Mouse (Mus musculus) myocyte (in vitro differentiated cells): ENCODE measurements around the gene Tceanc2. TPM values are rescaled to one million over a fixed set of nuclear protein-coding genes. Genes with fewer than 3 reads are reported as not detected.

ENCODE experiments used
- H3K27me3 ChIP-seq: one replicate; pipeline ENCODE4 v1.6.1; 2011; ENCODE audit not compliant: control insufficient read depth, insufficient read depth, insufficient read length
- H3K36me3 ChIP-seq: one replicate; pipeline ENCODE4 v1.6.1; 2011; ENCODE audit not compliant: control insufficient read depth, insufficient read depth
- H3K4me2 ChIP-seq: one replicate; pipeline ENCODE4 v1.6.1; 2011; ENCODE audit warnings: low read depth, control low read depth
- H3K4me3 ChIP-seq: one replicate; pipeline ENCODE4 v1.5.1; 2011; ENCODE audit warnings: mild to moderate bottlenecking, control low read depth, moderate library complexity
- H3K79me2 ChIP-seq: one replicate; pipeline ENCODE4 v1.6.1; 2011; ENCODE audit not compliant: control insufficient read depth, insufficient read depth
- H3ac ChIP-seq: one replicate; pipeline ENCODE4 v1.6.1; 2011; ENCODE audit not compliant: control insufficient read depth, insufficient read length
- CEBPB ChIP-seq: IDR thresholded peaks from 2 replicates; pipeline ENCODE4 v1.6.1; 2011; ENCODE audit warnings: mild to moderate bottlenecking, moderate library complexity; ENCODE audit not compliant: poor library complexity, insufficient read depth, severe bottlenecking
- E2F4 ChIP-seq: IDR thresholded peaks from one replicate; pipeline ENCODE4 v1.6.1; 2011; ENCODE audit warnings: mild to moderate bottlenecking, control low read depth, moderate library complexity; ENCODE audit not compliant: insufficient read depth
- MAX ChIP-seq: IDR thresholded peaks from one replicate; pipeline ENCODE4 v1.6.1; 2011; ENCODE audit warnings: low read depth, mild to moderate bottlenecking, control low read depth
- MYOD1 ChIP-seq, 3 experiments: IDR thresholded peaks; one replicate each; pipeline ENCODE4 v1.6.1; 2011; ENCODE audit warnings: control low read depth in 2 of 3, low read depth in 2 of 3, mild to moderate bottlenecking in 2 of 3, moderate library complexity in 1 of 3; ENCODE audit not compliant: insufficient read length in 2 of 3, control insufficient read depth in 1 of 3
- MYOG ChIP-seq, 3 experiments: IDR thresholded peaks; one replicate each; pipeline ENCODE4 v1.6.1; 2011; ENCODE audit warnings: control low read depth in 2 of 3, low read depth in 2 of 3, mild to moderate bottlenecking in 2 of 3; ENCODE audit not compliant: insufficient read length in 2 of 3, control insufficient read depth in 1 of 3, insufficient read depth in 1 of 3
- POLR2A ChIP-seq: IDR thresholded peaks from one replicate; pipeline ENCODE4 v1.6.1; 2011; ENCODE audit warnings: low read depth, mild to moderate bottlenecking, control low read depth, moderate library complexity; ENCODE audit not compliant: insufficient read length
- POLR2AphosphoS2 ChIP-seq: IDR thresholded peaks from one replicate; pipeline ENCODE4 v1.6.1; 2011; ENCODE audit warnings: low read depth, control low read depth; ENCODE audit not compliant: insufficient read length
- REST ChIP-seq: IDR thresholded peaks from one replicate; pipeline ENCODE4 v1.6.1; 2011; ENCODE audit warnings: mild to moderate bottlenecking, control low read depth, moderate library complexity; ENCODE audit not compliant: insufficient read depth, insufficient read length
- SRF ChIP-seq: IDR thresholded peaks from one replicate; pipeline ENCODE4 v1.6.1; 2011; ENCODE audit warnings: low read depth; ENCODE audit not compliant: control insufficient read depth, insufficient read length
- TCF12 ChIP-seq: IDR thresholded peaks from one replicate; pipeline ENCODE4 v1.6.1; 2011; ENCODE audit warnings: mild to moderate bottlenecking, control low read depth; ENCODE audit not compliant: poor library complexity, insufficient read depth, severe bottlenecking
- TCF3 ChIP-seq: IDR thresholded peaks from one replicate; pipeline ENCODE4 v1.6.1; 2011; ENCODE audit warnings: low read depth, control low read depth; ENCODE audit not compliant: insufficient read length
- USF1 ChIP-seq: IDR thresholded peaks from one replicate; pipeline ENCODE4 v1.6.1; 2011; ENCODE audit warnings: low read depth, mild to moderate bottlenecking, control low read depth, moderate library complexity
- polyA plus RNA-seq: library from polyadenylated mRNA; unstranded; fragments of >200 nt; fragmentation: generic; extraction: Trizol; gene quantifications from one replicate; pipeline ENCODE4 v1.2.1, GENCODE M21; 2012; ENCODE audit warnings: missing spikeins

Gene Tceanc2
- polyA plus RNA-seq, 1 experiment = 20.7 TPM

DNA sequence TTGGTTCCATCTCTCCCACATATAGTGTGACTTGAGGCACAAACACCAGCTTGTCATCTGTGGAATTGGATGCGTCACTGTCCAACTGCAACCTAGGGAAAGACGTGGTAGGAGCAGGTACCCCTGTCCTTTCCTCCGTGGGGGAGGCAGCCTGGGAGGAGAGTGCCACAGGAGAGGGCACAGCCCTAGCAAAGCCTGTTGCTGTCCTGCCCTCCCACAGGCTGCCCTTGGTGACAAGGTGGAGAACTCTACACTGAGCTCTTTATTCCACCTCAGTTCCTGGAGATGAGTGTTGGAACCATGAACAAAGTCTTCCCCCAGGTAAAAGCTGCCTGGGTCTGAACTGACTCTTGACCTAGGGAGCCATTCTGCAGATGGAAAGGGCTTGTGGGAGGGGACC is 30.0 kb upstream of the Tceanc2 start, which contains the start of gene Ldlrad1:
Gene Ldlrad1 (plus strand): TSS at position 301 of the 400 bp plus-strand sequence.
- Histone ChIP-seq H3K4me2 (no peak within 1 kb of the TSS), H3K4me3 (no peak within 1 kb of the TSS), H3K27me3 (no peaks in the 10 kb centered on the region), H3K36me3 (peaks cover 8% of the 10 kb centered on the region), H3ac (no peak within 1 kb of the TSS), H3K79me2 (no peaks in the 10 kb centered on the region)
- TF ChIP-seq POLR2AphosphoS2 (no peak), POLR2A (no peak), CEBPB (no peak), MYOD1 (IDR thresholded peaks at IDR 0.05; ENCODE audit: control insufficient read depth in 1 of 3, insufficient read length in 2 of 3, low read depth in 2 of 3) (no peak), REST (no peak), USF1 (no peak), SRF (no peak), E2F4 (no peak), MYOG (IDR thresholded peaks at IDR 0.05; ENCODE audit: control insufficient read depth in 1 of 3, insufficient read depth in 1 of 3, insufficient read length in 2 of 3, low read depth in 2 of 3) (no peak)

DNA sequence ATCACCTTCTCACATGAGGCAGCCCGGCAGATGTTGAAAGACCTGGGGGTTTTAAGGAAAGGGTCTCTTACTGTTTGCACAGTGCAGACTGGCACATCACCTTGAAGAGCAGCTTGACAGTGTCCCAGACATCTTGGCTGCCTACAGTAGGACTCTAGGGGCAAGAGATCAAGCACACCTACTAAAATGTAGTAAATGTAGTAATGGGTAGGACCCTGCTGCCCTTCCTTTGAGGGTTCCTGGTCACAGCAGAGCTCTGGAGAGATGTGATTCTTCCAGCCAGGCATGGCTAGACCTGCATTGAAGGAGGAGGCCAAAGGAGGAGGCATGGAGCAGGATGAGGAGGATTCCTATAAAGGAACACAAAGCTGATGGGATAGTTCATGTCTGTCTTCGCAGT is 28.1 kb upstream of the Tceanc2 start:
- peaks cover 17% of the 10 kb centered on the region for H3K36me3 ChIP-seq
- no peaks in the 10 kb centered on the region for H3K27me3 ChIP-seq
- TF ChIP-seq SRF (no peak), POLR2A (no peak), MAX (no peak), POLR2AphosphoS2 (no peak), USF1 (no peak), E2F4 (no peak), MYOG (IDR thresholded peaks at IDR 0.05; ENCODE audit: control insufficient read depth in 1 of 3, insufficient read depth in 1 of 3, insufficient read length in 2 of 3, low read depth in 2 of 3) (no peak), REST (no peak), CEBPB (no peak), TCF3 (no peak), TCF12 (no peak), MYOD1 (IDR thresholded peaks at IDR 0.05; ENCODE audit: control insufficient read depth in 1 of 3, insufficient read length in 2 of 3, low read depth in 2 of 3) (no peak)
- H3K79me2 ChIP-seq = no peaks in the 10 kb centered on the region
- H3ac ChIP-seq = no peak overlapping the region
- no peak overlapping the region for H3K4me3 ChIP-seq
- no peak overlapping the region for H3K4me2 ChIP-seq

DNA sequence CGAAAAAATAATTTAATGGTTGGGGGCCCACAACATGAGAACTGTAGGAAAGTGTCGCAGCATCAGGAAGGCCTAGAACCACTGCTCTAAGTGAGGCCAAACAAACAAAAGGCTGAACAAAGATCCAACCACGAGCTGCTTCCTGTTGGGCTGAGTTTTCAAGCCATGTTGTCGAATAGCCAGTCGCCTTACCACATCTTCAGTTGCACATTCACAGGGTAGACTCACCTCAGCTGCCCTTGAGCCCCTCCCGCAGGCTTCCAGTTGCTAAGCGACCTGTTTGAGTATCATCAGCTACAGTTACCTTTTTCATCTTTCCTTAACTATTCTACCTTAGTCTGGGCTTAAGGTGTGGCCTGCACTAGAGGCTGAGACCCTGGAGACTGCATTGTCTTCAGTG is 24.1 kb upstream of the Tceanc2 start:
- peaks cover 48% of the 10 kb centered on the region for H3K36me3 ChIP-seq

DNA sequence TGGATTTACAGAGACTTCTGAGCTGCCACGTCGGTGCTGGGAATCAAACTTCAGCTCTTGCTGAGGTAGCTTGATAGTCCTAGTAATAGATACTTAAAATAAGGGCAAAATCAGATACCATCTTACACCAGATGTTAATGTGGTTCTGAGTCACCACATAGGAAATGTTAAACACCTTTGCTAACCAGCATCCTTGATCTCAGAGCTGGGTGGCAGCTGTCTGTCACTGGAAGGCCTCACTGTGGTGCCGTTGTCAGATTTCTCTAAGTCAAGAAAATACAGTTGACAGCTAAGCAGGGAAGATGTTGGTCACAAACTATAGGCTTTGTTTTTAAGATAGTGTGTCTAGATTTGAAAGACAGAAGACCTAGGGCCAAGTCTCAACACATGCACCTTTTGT is 22.9 kb upstream of the Tceanc2 start:
- Histone ChIP-seq H3K36me3 (peaks cover 56% of the 10 kb centered on the region), H3ac (no peak overlapping the region), H3K27me3 (no peaks in the 10 kb centered on the region), H3K4me2 (no peak overlapping the region), H3K4me3 (no peak overlapping the region), H3K79me2 (no peaks in the 10 kb centered on the region)
- TF ChIP-seq TCF3 (no peak), USF1 (no peak), MAX (no peak), REST (no peak), TCF12 (no peak), E2F4 (no peak), SRF (no peak), CEBPB (no peak), MYOG (IDR thresholded peaks at IDR 0.05; ENCODE audit: control insufficient read depth in 1 of 3, insufficient read depth in 1 of 3, insufficient read length in 2 of 3, low read depth in 2 of 3) (no peak), POLR2A (no peak), MYOD1 (IDR thresholded peaks at IDR 0.05; ENCODE audit: control insufficient read depth in 1 of 3, insufficient read length in 2 of 3, low read depth in 2 of 3) (no peak), POLR2AphosphoS2 (no peak)

More for the DNA sequence above, 24.1 kb upstream of the Tceanc2 start:
- Histone ChIP-seq H3K4me2 (no peak overlapping the region), H3K27me3 (no peaks in the 10 kb centered on the region), H3K4me3 (no peak overlapping the region), H3ac (no peak overlapping the region), H3K79me2 (no peaks in the 10 kb centered on the region)
- no peak for TF ChIP-seq E2F4
- TF ChIP-seq POLR2AphosphoS2 = no peak
- TF ChIP-seq MYOD1 (IDR thresholded peaks at IDR 0.05; ENCODE audit: control insufficient read depth in 1 of 3, insufficient read length in 2 of 3, low read depth in 2 of 3) = no peak
- no peak for TF ChIP-seq REST
- TF ChIP-seq TCF3 = no peak
- no peak for TF ChIP-seq TCF12
- no peak for TF ChIP-seq MYOG (IDR thresholded peaks at IDR 0.05; ENCODE audit: control insufficient read depth in 1 of 3, insufficient read depth in 1 of 3, insufficient read length in 2 of 3, low read depth in 2 of 3)
- no peak for TF ChIP-seq POLR2A
- TF ChIP-seq USF1 = no peak

DNA sequence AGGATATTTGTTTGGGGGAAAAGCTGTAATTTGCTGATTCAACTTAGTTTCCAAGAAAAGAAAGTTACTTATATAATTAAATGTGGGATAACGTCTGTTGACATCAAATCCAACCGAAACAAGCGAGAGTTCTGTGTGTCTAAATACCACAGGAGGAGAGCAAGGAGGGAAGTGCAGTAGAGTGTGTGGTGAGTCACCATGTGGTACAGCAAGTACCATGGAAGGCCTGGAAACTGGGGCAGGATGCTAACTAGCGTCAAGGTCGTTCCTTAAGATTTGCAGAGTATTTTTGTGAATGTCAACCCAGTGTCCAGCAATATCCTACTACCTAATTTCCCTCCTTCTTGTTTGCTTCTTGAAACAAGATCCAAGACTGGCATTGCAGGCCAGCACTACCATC is 19.2 kb upstream of the Tceanc2 start:
- Histone ChIP-seq H3K4me3 (no peak overlapping the region), H3K79me2 (no peaks in the 10 kb centered on the region), H3K4me2 (no peak overlapping the region), H3ac (no peak overlapping the region), H3K27me3 (no peaks in the 10 kb centered on the region), H3K36me3 (peaks cover 62% of the 10 kb centered on the region)
- TF ChIP-seq POLR2AphosphoS2 = no peak
- no peak for TF ChIP-seq MYOD1 (IDR thresholded peaks at IDR 0.05; ENCODE audit: control insufficient read depth in 1 of 3, insufficient read length in 2 of 3, low read depth in 2 of 3)
- TF ChIP-seq SRF = no peak
- TF ChIP-seq MAX = no peak
- no peak for TF ChIP-seq E2F4
- TF ChIP-seq MYOG (IDR thresholded peaks at IDR 0.05; ENCODE audit: control insufficient read depth in 1 of 3, insufficient read depth in 1 of 3, insufficient read length in 2 of 3, low read depth in 2 of 3) = no peak
- TF ChIP-seq POLR2A = no peak
- TF ChIP-seq CEBPB = no peak
- no peak for TF ChIP-seq TCF3
- no peak for TF ChIP-seq USF1
- TF ChIP-seq TCF12 = no peak
- TF ChIP-seq REST = no peak
